Mouse (Mus musculus): ENCODE measurements at regions not wholly inside any gene's neighbourhood (a gene's known extent, or its start where the extent isn't known, plus 50 kb on each side); places are given as distances from the start of the nearest gene placed in this dataset.
A peak's percentile ranks its signal among the peaks of the same experiment; 100 is the strongest.

GRCm38 (mm10) chr6:117542431-117542830 is 298.5 kb upstream of the Zfp637 start:
- Histone ChIP-seq H3K9ac (no peak overlapping the region), H3K27ac (no peak overlapping the region), H3K4me2 (replicated peaks) (no peak overlapping the region), H3K4me3 (no peak overlapping the region), H3K36me3 (no peaks in the 10 kb centered on the region), H3K4me1 (no peaks in the 10 kb centered on the region), H3K9me3 (replicated peaks) (no peaks in the 10 kb centered on the region), H3K27me3 (no peaks in the 10 kb centered on the region)
- ATAC-seq (ENCODE audit: low FRiP score) = no peak
- WGBS = 87% methylated on average over 3 of the region's 3 CpGs

DNA sequence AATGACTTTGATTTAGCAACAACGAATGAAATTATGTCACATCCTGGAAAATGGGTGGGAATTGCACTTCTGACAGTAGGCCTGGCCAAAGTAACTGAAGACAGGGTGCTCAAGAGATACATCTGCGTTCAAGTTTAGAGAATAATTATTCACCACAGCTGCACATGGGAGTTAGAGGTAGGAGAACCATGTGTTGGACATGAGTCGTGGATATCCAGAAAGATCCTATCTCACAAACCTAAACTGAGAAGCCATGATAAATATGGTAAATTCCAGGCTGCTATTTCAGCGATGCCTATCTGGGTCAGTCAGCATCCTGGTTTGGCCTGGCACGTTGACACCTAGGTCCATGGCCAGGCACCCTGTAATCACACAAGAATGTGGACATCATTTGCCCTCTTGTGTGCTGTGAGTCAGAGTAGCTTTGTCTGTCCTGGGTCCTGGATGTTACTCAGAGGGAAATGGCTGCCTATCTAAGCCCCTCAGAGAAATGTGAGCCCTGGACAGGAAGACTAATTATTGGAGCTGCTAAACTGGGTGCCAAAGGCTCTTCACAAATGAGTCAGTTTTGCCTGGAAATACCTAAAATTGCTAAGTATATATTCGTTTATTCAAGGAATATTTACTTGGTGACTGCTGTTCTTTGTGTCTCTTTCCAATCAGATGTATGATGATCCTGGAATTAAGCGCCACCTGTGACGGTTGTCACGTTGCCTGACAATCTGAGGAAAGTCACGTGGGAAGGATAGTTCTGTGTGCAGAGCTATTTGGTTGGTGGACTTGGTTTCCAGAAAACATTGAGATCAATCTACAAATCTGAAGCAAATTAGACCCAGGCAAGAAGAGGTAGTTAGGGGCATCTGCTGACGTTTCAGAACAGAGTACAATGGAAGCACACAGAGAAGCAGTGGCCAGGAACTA is 296.4 kb upstream of the Zfp637 start:
- no peaks in the 10 kb centered on the region for H3K9me3 ChIP-seq (replicated peaks)
- H3K36me3 ChIP-seq = no peaks in the 10 kb centered on the region
- no peak overlapping the region for H3K4me2 ChIP-seq (replicated peaks)
- H3K4me3 ChIP-seq = no peak overlapping the region
- H3K9ac ChIP-seq = no peak overlapping the region
- no peaks in the 10 kb centered on the region for H3K27me3 ChIP-seq
- H3K27ac ChIP-seq = no peak overlapping the region
- H3K4me1 ChIP-seq = no peaks in the 10 kb centered on the region
- 88% methylated on average over 11 of the region's 11 CpGs for WGBS
- no peak for ATAC-seq (ENCODE audit: low FRiP score)

DNA sequence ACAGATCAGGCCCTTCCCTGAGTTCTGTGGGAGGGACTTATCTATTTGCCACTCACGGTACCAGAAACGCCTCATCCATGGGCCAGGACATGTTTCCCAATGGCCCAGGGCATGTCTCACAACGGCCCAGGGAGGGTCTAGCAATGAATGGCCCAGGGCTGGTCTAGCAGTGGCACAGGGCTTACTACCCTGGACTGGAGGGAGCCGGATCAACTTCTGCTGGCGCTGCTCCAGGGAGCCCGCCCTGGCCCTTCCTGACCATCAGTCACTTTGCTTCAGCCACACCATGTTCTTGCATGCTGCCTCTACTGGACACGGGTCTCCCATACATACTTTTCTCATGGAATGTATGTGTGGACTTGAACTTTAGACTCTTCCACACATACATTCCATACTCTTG is 290.1 kb upstream of the Zfp637 start:
- Histone ChIP-seq H3K4me2 (replicated peaks) (no peak overlapping the region), H3K27me3 (no peaks in the 10 kb centered on the region), H3K36me3 (no peaks in the 10 kb centered on the region), H3K9me3 (replicated peaks) (no peaks in the 10 kb centered on the region), H3K4me3 (no peak overlapping the region), H3K9ac (no peak overlapping the region), H3K4me1 (peaks cover 12% of the 10 kb centered on the region), H3K27ac (no peak overlapping the region)
- no peak for ATAC-seq (ENCODE audit: low FRiP score)
- 88% methylated on average over 7 of the region's 7 CpGs for WGBS

- no peak overlapping the region for H3K4me2 ChIP-seq (replicated peaks)
- H3K4me1 ChIP-seq = peaks cover 12% of the 10 kb centered on the region
- no peaks in the 10 kb centered on the region for H3K27me3 ChIP-seq
- no peaks in the 10 kb centered on the region for H3K36me3 ChIP-seq
- no peak overlapping the region for H3K27ac ChIP-seq
- H3K4me3 ChIP-seq = no peak overlapping the region
- no peaks in the 10 kb centered on the region for H3K9me3 ChIP-seq (replicated peaks)
- 16% methylated on average over 6 of the region's 6 CpGs for WGBS
- H3K9ac ChIP-seq = no peak overlapping the region
- ATAC-seq (ENCODE audit: low FRiP score) = peak; percentile 85
These were observed 288.8 kb upstream of the Zfp637 start for GRCm38 (mm10) chr6:117552006-117552667.

GRCm38 (mm10) chr6:117563159-117563558 is 277.8 kb upstream of the Zfp637 start:
- no peaks in the 10 kb centered on the region for H3K27me3 ChIP-seq
- ATAC-seq (ENCODE audit: low FRiP score) = no peak
- H3K9me3 ChIP-seq (replicated peaks) = no peaks in the 10 kb centered on the region
- H3K4me2 ChIP-seq (replicated peaks) = no peak overlapping the region
- H3K36me3 ChIP-seq = no peaks in the 10 kb centered on the region
- no peaks in the 10 kb centered on the region for H3K4me1 ChIP-seq
- WGBS = 92% methylated on average over 6 of the region's 6 CpGs
- no peak overlapping the region for H3K9ac ChIP-seq
- H3K27ac ChIP-seq = no peak overlapping the region
- H3K4me3 ChIP-seq = no peak overlapping the region

GRCm38 (mm10) chr6:117563704-117564103 is 277.3 kb upstream of the Zfp637 start:
- H3K4me2 ChIP-seq (replicated peaks) = no peak overlapping the region
- WGBS = 91% methylated on average over 1 of the region's 1 CpGs
- no peak overlapping the region for H3K4me3 ChIP-seq
- H3K9ac ChIP-seq = no peak overlapping the region
- H3K4me1 ChIP-seq = no peaks in the 10 kb centered on the region
- no peak for ATAC-seq (ENCODE audit: low FRiP score)
- no peak overlapping the region for H3K27ac ChIP-seq
- H3K27me3 ChIP-seq = no peaks in the 10 kb centered on the region
- no peaks in the 10 kb centered on the region for H3K9me3 ChIP-seq (replicated peaks)
- H3K36me3 ChIP-seq = no peaks in the 10 kb centered on the region

DNA sequence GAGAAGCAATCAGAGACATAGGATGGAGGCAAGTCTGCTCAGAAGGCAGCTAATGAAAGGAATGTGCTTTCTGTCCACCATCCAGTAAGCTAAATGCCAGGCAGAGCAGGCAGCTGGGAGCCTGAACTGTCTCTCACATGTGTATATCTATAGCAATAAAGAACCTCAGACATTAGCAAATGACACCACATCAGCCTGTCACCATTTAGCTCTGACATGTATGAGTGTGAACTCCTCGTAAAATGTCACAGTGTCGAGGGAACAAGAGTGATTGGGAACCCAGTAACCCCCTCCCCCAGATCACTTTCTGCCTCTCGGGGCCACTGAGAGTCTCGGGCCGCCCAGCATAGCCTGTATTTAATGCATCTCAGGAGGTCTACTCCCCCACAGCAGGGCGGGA is 274.2 kb upstream of the Zfp637 start:
- no peak overlapping the region for H3K4me3 ChIP-seq
- ATAC-seq (ENCODE audit: low FRiP score) = no peak
- WGBS = 68% methylated on average over 6 of the region's 6 CpGs
- H3K9ac ChIP-seq = no peak overlapping the region
- H3K36me3 ChIP-seq = no peaks in the 10 kb centered on the region
- no peaks in the 10 kb centered on the region for H3K27me3 ChIP-seq
- H3K4me1 ChIP-seq = peaks cover 6% of the 10 kb centered on the region; the same call in 1 of the 2 replicates
- H3K4me2 ChIP-seq (replicated peaks) = no peak overlapping the region
- H3K9me3 ChIP-seq (replicated peaks) = no peaks in the 10 kb centered on the region
- no peak overlapping the region for H3K27ac ChIP-seq

- H3K4me3 ChIP-seq = no peak overlapping the region
- no peak overlapping the region for H3K9ac ChIP-seq
- H3K27ac ChIP-seq = no peak overlapping the region
- no peaks in the 10 kb centered on the region for H3K36me3 ChIP-seq
- no peak overlapping the region for H3K4me2 ChIP-seq (replicated peaks)
- ATAC-seq (ENCODE audit: low FRiP score) = no peak
- WGBS = 88% methylated on average over 5 of the region's 5 CpGs
- H3K27me3 ChIP-seq = no peaks in the 10 kb centered on the region
- H3K4me1 ChIP-seq = peaks cover 6% of the 10 kb centered on the region; the same call in 1 of the 2 replicates
- no peaks in the 10 kb centered on the region for H3K9me3 ChIP-seq (replicated peaks)
These were observed 273.3 kb upstream of the Zfp637 start for GRCm38 (mm10) chr6:117567691-117568090.

DNA sequence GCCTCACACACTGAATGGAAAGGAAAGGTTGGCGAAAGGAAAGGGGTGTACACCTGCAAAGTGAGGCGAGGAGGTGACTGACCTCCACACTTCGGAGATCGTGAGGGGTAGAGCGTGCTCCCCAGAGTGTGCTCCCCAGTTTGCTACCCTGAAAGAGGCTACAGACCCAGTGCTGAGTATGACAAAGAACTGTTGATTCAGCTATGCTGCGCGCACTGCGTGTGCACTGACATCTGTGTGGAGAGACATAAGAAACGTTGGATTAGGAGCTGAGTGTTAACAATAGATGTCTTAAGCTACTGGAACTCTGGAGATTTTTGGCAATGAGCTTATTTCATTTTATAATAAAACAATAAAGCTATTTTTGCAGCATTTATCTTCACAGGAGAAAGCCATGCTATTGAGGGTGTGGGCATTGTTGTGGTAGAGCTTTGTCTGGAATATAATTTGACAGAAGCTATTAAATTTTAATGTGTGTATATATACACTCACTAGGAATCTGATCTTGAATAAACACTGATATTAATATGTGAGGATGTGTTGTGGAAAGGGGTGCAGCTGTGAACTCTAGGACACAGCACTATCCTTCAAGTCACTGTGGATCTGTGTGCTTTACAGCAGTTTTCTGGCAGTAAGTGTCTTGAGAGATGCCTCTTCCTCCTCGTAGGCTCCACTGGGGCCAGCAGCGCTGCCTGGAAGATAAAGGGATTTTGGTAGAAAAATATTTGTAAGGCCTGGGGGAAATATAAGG is 271.2 kb upstream of the Zfp637 start:
- 79% methylated on average over 11 of the region's 11 CpGs for WGBS
- Histone ChIP-seq H3K4me3 (no peak overlapping the region), H3K27ac (no peak overlapping the region), H3K4me1 (peaks cover 6% of the 10 kb centered on the region; the same call in 1 of the 2 replicates), H3K36me3 (no peaks in the 10 kb centered on the region), H3K4me2 (replicated peaks) (no peak overlapping the region), H3K9ac (no peak overlapping the region), H3K27me3 (no peaks in the 10 kb centered on the region), H3K9me3 (replicated peaks) (no peaks in the 10 kb centered on the region)
- ATAC-seq (ENCODE audit: low FRiP score) = no peak

GRCm38 (mm10) chr6:117570346-117570745 is 270.6 kb upstream of the Zfp637 start:
- Histone ChIP-seq H3K36me3 (no peaks in the 10 kb centered on the region), H3K27me3 (no peaks in the 10 kb centered on the region), H3K4me2 (replicated peaks) (no peak overlapping the region), H3K4me1 (peaks cover 6% of the 10 kb centered on the region; the same call in 1 of the 2 replicates), H3K9ac (no peak overlapping the region), H3K4me3 (no peak overlapping the region), H3K27ac (no peak overlapping the region), H3K9me3 (replicated peaks) (no peaks in the 10 kb centered on the region)
- WGBS = 54% methylated on average over 7 of the region's 7 CpGs
- no peak for ATAC-seq (ENCODE audit: low FRiP score)

GRCm38 (mm10) chr6:117570791-117571190 is 270.2 kb upstream of the Zfp637 start:
- Histone ChIP-seq H3K4me2 (replicated peaks) (no peak overlapping the region), H3K4me3 (no peak overlapping the region), H3K27me3 (no peaks in the 10 kb centered on the region), H3K36me3 (no peaks in the 10 kb centered on the region), H3K27ac (no peak overlapping the region), H3K4me1 (peaks cover 6% of the 10 kb centered on the region; the same call in 1 of the 2 replicates), H3K9ac (no peak overlapping the region), H3K9me3 (replicated peaks) (no peaks in the 10 kb centered on the region)
- WGBS = 85% methylated on average over 4 of the region's 4 CpGs
- ATAC-seq (ENCODE audit: low FRiP score) = no peak

DNA sequence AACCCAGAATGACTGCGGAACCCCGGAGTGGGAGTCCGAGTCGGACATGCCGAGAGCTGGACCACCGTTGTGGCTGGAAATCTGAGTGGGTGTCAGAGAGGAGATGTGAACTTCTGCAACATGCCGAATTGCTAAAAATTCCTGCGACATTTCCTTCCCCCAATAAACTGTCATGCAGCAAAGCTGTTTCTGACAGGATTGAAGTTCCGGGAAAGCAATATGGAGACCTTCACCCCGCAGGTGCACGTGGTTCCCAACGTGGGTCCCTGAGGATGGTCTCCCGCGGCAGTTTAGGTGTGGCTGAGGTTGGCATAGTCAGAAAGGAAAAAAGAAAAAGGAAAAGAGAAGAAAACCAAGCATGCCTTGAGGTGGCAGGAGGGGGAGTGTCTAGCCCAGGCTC is 269.0 kb upstream of the Zfp637 start:
- Histone ChIP-seq H3K4me2 (replicated peaks) (no peak overlapping the region), H3K36me3 (no peaks in the 10 kb centered on the region), H3K9ac (no peak overlapping the region), H3K4me1 (peaks cover 6% of the 10 kb centered on the region; the same call in 1 of the 2 replicates), H3K4me3 (no peak overlapping the region), H3K27ac (no peak overlapping the region), H3K27me3 (no peaks in the 10 kb centered on the region), H3K9me3 (replicated peaks) (no peaks in the 10 kb centered on the region)
- no peak for ATAC-seq (ENCODE audit: low FRiP score)
- WGBS = 92% methylated on average over 14 of the region's 14 CpGs

Measured in hindbrain, embryonic 12.5 days (tissue).